Mouse (Mus musculus): Measurements from ENCODE around the gene Hoxc12. TPM values are rescaled to one million over a fixed set of nuclear protein-coding genes. Genes with fewer than 3 reads are reported as not detected.

The Hoxc12 gene
- polyA plus RNA-seq, 1 experiment from 2014 or later, result not detected

GRCm38 (mm10) chr15:102966776-102967311, 30.3 kb downstream of the Hoxc12 start, which contains the start of gene Hoxc10:
TSS of gene Hoxc10 (plus strand) at chr15:102966796.
- H3K9ac ChIP-seq (replicated peaks; ENCODE audit: low read depth), result no peak within 1 kb of the TSS
- no peaks in the 10 kb centered on the region for H3K9me3 ChIP-seq (ENCODE audit: low read length)
- H3K27me3 ChIP-seq (replicated peaks; ENCODE audit: insufficient read depth, low read length), result peaks cover 81% of the 10 kb centered on the region
- H3K4me3 ChIP-seq (ENCODE audit: low read depth, low read length), result 0 out of 2 replicates have a peak within 1 kb of the TSS, but pooled peaks have one; percentile 0
- no peak for TF ChIP-seq EP300 (IDR thresholded peaks at IDR 0.05)
- no peak for TF ChIP-seq CTCF (IDR thresholded peaks at IDR 0.05)
- no peak within 1 kb of the TSS for H3K27ac ChIP-seq (ENCODE audit: low read length)
- WGBS, result 4% methylated on average over 27 of the region's 27 CpGs
- no peak for DNase-seq (ENCODE audit: low spot score)
- ATAC-seq, result no peak
- H3K4me2 ChIP-seq (replicated peaks; ENCODE audit: low read depth, low read length), result no peak within 1 kb of the TSS
- H3K4me1 ChIP-seq (ENCODE audit: insufficient read depth, low read depth, low read length), result no peaks in the 10 kb centered on the region
- no peaks in the 10 kb centered on the region for H3K36me3 ChIP-seq (ENCODE audit: insufficient read depth, low read length)

- ATAC-seq (no peak), DNase-seq (ENCODE audit: low spot score) (no peak)
- Histone ChIP-seq H3K27me3 (replicated peaks; ENCODE audit: insufficient read depth, low read length) (peaks cover 82% of the 10 kb centered on the region), H3K4me1 (ENCODE audit: insufficient read depth, low read depth, low read length) (no peaks in the 10 kb centered on the region), H3K4me2 (replicated peaks; ENCODE audit: low read depth, low read length) (no peak within 1 kb of the TSS), H3K36me3 (ENCODE audit: insufficient read depth, low read length) (no peaks in the 10 kb centered on the region), H3K4me3 (ENCODE audit: low read depth, low read length) (0 out of 2 replicates have a peak within 1 kb of the TSS, but pooled peaks have one; percentile 0), H3K9me3 (ENCODE audit: low read length) (no peaks in the 10 kb centered on the region), H3K9ac (replicated peaks; ENCODE audit: low read depth) (no peak within 1 kb of the TSS), H3K27ac (ENCODE audit: low read length) (no peak within 1 kb of the TSS)
- no peak for TF ChIP-seq CTCF (IDR thresholded peaks at IDR 0.05)
- TF ChIP-seq EP300 (IDR thresholded peaks at IDR 0.05), result no peak
- 8% methylated on average over 12 of the region's 12 CpGs for WGBS
Observed at GRCm38 (mm10) chr15:102967312-102967510, 30.7 kb downstream of the Hoxc12 start, which contains the start of gene Hoxc5. TSS of gene Hoxc5 (plus strand) at chr15:102967443.

- peaks cover 80% of the 10 kb centered on the region for H3K27me3 ChIP-seq (replicated peaks; ENCODE audit: insufficient read depth, low read length)
- H3K36me3 ChIP-seq (ENCODE audit: insufficient read depth, low read length), result no peaks in the 10 kb centered on the region
- 3% methylated on average over 34 of the region's 34 CpGs for WGBS
- ATAC-seq (no peak), DNase-seq (ENCODE audit: low spot score) (no peak)
- no peak overlapping the region for H3K4me2 ChIP-seq (replicated peaks; ENCODE audit: low read depth, low read length)
- no peak overlapping the region for H3K4me3 ChIP-seq (ENCODE audit: low read depth, low read length)
- H3K9me3 ChIP-seq (ENCODE audit: low read length), result no peaks in the 10 kb centered on the region
- no peak for TF ChIP-seq EP300 (IDR thresholded peaks at IDR 0.05)
- TF ChIP-seq CTCF (IDR thresholded peaks at IDR 0.05), result no peak
- H3K4me1 ChIP-seq (ENCODE audit: insufficient read depth, low read depth, low read length), result no peaks in the 10 kb centered on the region
- no peak overlapping the region for H3K9ac ChIP-seq (replicated peaks; ENCODE audit: low read depth)
- H3K27ac ChIP-seq (ENCODE audit: low read length), result no peak overlapping the region
Observed at GRCm38 (mm10) chr15:102967511-102968397, 31.2 kb downstream of the Hoxc12 start.

- TF ChIP-seq EP300 (IDR thresholded peaks at IDR 0.05), result no peak
- TF ChIP-seq CTCF (IDR thresholded peaks at IDR 0.05), result no peak
- no peak for ATAC-seq
- DNase-seq (ENCODE audit: low spot score), result no peak
- Histone ChIP-seq H3K27ac (ENCODE audit: low read length) (no peak overlapping the region), H3K36me3 (ENCODE audit: insufficient read depth, low read length) (no peaks in the 10 kb centered on the region), H3K4me3 (ENCODE audit: low read depth, low read length) (no peak overlapping the region), H3K4me1 (ENCODE audit: insufficient read depth, low read depth, low read length) (no peaks in the 10 kb centered on the region), H3K9ac (replicated peaks; ENCODE audit: low read depth) (no peak overlapping the region), H3K27me3 (replicated peaks; ENCODE audit: insufficient read depth, low read length) (peaks cover 88% of the 10 kb centered on the region), H3K9me3 (ENCODE audit: low read length) (no peaks in the 10 kb centered on the region), H3K4me2 (replicated peaks; ENCODE audit: low read depth, low read length) (no peak overlapping the region)
- WGBS, result 32% methylated on average over 1 of the region's 1 CpGs
Observed at GRCm38 (mm10) chr15:102969296-102969695, 32.7 kb downstream of the Hoxc12 start.

- Histone ChIP-seq H3K27ac (ENCODE audit: low read length) (no peak overlapping the region), H3K4me2 (replicated peaks; ENCODE audit: low read depth, low read length) (no peak overlapping the region), H3K9me3 (ENCODE audit: low read length) (no peaks in the 10 kb centered on the region), H3K9ac (replicated peaks; ENCODE audit: low read depth) (no peak overlapping the region), H3K27me3 (replicated peaks; ENCODE audit: insufficient read depth, low read length) (peaks cover 85% of the 10 kb centered on the region), H3K36me3 (ENCODE audit: insufficient read depth, low read length) (no peaks in the 10 kb centered on the region), H3K4me3 (ENCODE audit: low read depth, low read length) (no peak overlapping the region), H3K4me1 (ENCODE audit: insufficient read depth, low read depth, low read length) (no peaks in the 10 kb centered on the region)
- DNase-seq (ENCODE audit: low spot score), result peak; percentile 47
- no peak for ATAC-seq
- TF ChIP-seq EP300 (IDR thresholded peaks at IDR 0.05) (no peak), CTCF (IDR thresholded peaks at IDR 0.05) (peak; percentile 51)
- under 1% methylated on average over 12 of the region's 12 CpGs for WGBS
Observed at GRCm38 (mm10) chr15:102970740-102971139, 34.2 kb downstream of the Hoxc12 start.

GRCm38 (mm10) chr15:102972254-102972653, 35.7 kb downstream of the Hoxc12 start:
- no peaks in the 10 kb centered on the region for H3K4me1 ChIP-seq (ENCODE audit: insufficient read depth, low read depth, low read length)
- TF ChIP-seq EP300 (IDR thresholded peaks at IDR 0.05) (no peak), CTCF (IDR thresholded peaks at IDR 0.05) (no peak)
- H3K36me3 ChIP-seq (ENCODE audit: insufficient read depth, low read length), result no peaks in the 10 kb centered on the region
- H3K4me3 ChIP-seq (ENCODE audit: low read depth, low read length), result no peak overlapping the region
- no peak for DNase-seq (ENCODE audit: low spot score)
- no peaks in the 10 kb centered on the region for H3K9me3 ChIP-seq (ENCODE audit: low read length)
- no peak overlapping the region for H3K9ac ChIP-seq (replicated peaks; ENCODE audit: low read depth)
- no peak for ATAC-seq
- H3K27me3 ChIP-seq (replicated peaks; ENCODE audit: insufficient read depth, low read length), result peaks cover 84% of the 10 kb centered on the region
- no peak overlapping the region for H3K27ac ChIP-seq (ENCODE audit: low read length)
- no peak overlapping the region for H3K4me2 ChIP-seq (replicated peaks; ENCODE audit: low read depth, low read length)
- 2% methylated on average over 19 of the region's 21 CpGs for WGBS

Data from lung, postnatal 0 days (tissue).